Mouse (Mus musculus) liver, embryonic 11.5 days (tissue): Measurements from ENCODE around the gene Agpat4. TPM values are rescaled to one million over a fixed set of nuclear protein-coding genes. Genes with fewer than 3 reads are reported as not detected.
A peak's percentile ranks its signal among the peaks of the same experiment; 100 is the strongest.

Experiments used
- ATAC-seq: fragments of 200-750 bp; cut with Nextera tagmentation; replicated peaks from 2 replicates; pipeline ENCODE4 v1.8.0; 2017; ENCODE audit warnings: moderate number of reproducible peaks, mild to moderate bottlenecking, moderate TSS enrichment, moderate library complexity; ENCODE audit not compliant: low FRiP score
- DNase-seq: peaks from one replicate; pipeline ENCODE4 v3.0.0-alpha.2; 2017; ENCODE audit warnings: low spot score
- H3K27ac ChIP-seq: fragments of 300-500 bp; sonication (generic); 2 replicates; pipeline ENCODE4 v1.5.1; 2014; ENCODE audit warnings: mild to moderate bottlenecking, low read depth, low read length, control low read depth
- H3K27me3 ChIP-seq: fragments of 300-500 bp; sonication (generic); replicated peaks from 2 replicates; pipeline ENCODE4 v1.6.1; 2014; ENCODE audit warnings: low read length, mixed read lengths; ENCODE audit not compliant: control insufficient read depth, insufficient read depth
- H3K36me3 ChIP-seq: fragments of 300-500 bp; sonication (generic); 2 replicates; pipeline ENCODE4 v1.6.1; 2014; ENCODE audit warnings: mild to moderate bottlenecking, low read length, moderate library complexity, mixed read lengths; ENCODE audit not compliant: control insufficient read depth, insufficient read depth
- H3K4me1 ChIP-seq: fragments of 300-500 bp; sonication (generic); replicated peaks from 2 replicates; pipeline ENCODE4 v1.6.1; 2014; ENCODE audit warnings: low read length, mixed read lengths; ENCODE audit not compliant: control insufficient read depth, insufficient read depth
- H3K4me2 ChIP-seq: fragments of 300-500 bp; sonication (generic); 2 replicates; pipeline ENCODE4 v1.6.1; 2014; ENCODE audit warnings: mild to moderate bottlenecking, control low read depth, moderate library complexity
- H3K4me3 ChIP-seq: fragments of 300-500 bp; sonication (generic); 2 replicates; pipeline ENCODE4 v1.5.1; 2014; ENCODE audit warnings: low read depth, low read length, control low read depth
- H3K9ac ChIP-seq: fragments of 300-500 bp; sonication (generic); 2 replicates; pipeline ENCODE4 v1.6.1; 2014; ENCODE audit warnings: low read depth, low read length, control low read depth
- H3K9me3 ChIP-seq: fragments of 300-500 bp; sonication (generic); 2 replicates; pipeline ENCODE4 v1.6.1; 2016; ENCODE audit warnings: low read length, inconsistent platforms, mixed read lengths; ENCODE audit not compliant: control insufficient read depth
- WGBS: fragments of 180-500 bp; shearing (Covaris S2); extraction: QIAGEN DNeasy Blood & Tissue Kit; methylation state at CpG from one replicate; pipeline ENCODE4 v1.1.7; 2014; 5-methylcytosine and 5-hydroxymethylcytosine counted together
- polyA plus RNA-seq: library from polyadenylated mRNA; unstranded; fragments of >200 nt; fragmentation: Nextera tagmentation; extraction: Ambion mirVana; gene quantifications from 2 replicates; pipeline ENCODE4 v1.2.1, GENCODE M21; 2014

Gene Agpat4
- polyA plus RNA-seq, 1 experiment from 2014 or later, result 30.4 TPM

DNA sequence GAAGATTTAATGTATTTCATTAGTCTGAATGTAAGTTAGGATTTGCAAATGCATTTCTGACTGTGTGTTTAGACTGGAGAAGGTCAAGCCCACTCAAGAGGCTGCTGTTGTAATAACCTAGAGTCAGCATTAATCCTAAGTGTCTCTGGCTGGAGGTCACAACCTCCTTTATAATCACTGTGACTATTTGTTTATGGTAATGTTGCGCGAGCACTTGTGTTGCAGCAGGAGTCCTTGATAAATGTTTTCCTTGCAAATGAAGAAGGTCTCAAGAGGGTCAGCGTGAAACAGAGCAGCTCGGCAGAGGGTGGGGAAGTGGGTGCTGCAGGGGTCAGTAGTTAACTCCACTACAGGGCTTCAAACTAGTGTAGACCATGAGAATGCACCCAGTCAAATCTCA lies 57.1 kb downstream of the Agpat4 start:
- H3K27ac ChIP-seq, result no peak overlapping the region
- 82% methylated on average over 4 of the region's 4 CpGs for WGBS
- H3K36me3 ChIP-seq, result peaks cover 6% of the 10 kb centered on the region; the same call in 1 of the 2 replicates
- no peak for ATAC-seq
- no peaks in the 10 kb centered on the region; the same call in 1 of the 2 replicates for H3K9me3 ChIP-seq
- no peak overlapping the region for H3K4me3 ChIP-seq
- no peak overlapping the region for H3K4me2 ChIP-seq
- no peaks in the 10 kb centered on the region for H3K27me3 ChIP-seq
- H3K9ac ChIP-seq, result no peak overlapping the region
- no peak for DNase-seq
- peaks cover 20% of the 10 kb centered on the region for H3K4me1 ChIP-seq

DNA sequence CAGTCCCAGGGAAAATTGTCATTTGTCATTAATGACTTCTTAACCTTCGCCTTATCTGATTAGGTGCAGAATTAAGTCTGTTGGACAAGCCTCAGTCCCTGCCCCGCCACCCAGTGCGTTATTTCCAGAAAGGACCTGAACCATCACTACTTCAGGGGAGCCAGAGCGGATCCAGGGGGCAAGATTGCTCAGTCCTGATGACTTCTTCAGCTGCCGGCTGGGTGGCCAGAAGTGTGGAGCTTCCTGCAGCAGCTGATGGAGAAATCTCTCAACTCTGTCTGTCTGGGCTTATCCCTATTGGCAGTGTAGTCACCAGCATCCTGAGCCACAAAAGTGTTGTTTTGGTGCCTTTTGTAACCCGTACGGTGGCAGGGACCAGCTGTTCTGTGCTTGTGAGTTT lies 60.8 kb downstream of the Agpat4 start:
- no peaks in the 10 kb centered on the region for H3K27me3 ChIP-seq
- H3K4me2 ChIP-seq, result no peak overlapping the region
- H3K9ac ChIP-seq, result no peak overlapping the region
- DNase-seq (no peak), ATAC-seq (no peak)
- no peak overlapping the region for H3K4me3 ChIP-seq
- 0 out of 2 replicates have a peak, but pooled peaks cover 4% of the 10 kb centered on the region for H3K36me3 ChIP-seq
- no peak overlapping the region for H3K27ac ChIP-seq
- no peaks in the 10 kb centered on the region; the same call in 1 of the 2 replicates for H3K9me3 ChIP-seq
- 84% methylated on average over 7 of the region's 7 CpGs for WGBS
- H3K4me1 ChIP-seq, result peaks cover 15% of the 10 kb centered on the region

DNA sequence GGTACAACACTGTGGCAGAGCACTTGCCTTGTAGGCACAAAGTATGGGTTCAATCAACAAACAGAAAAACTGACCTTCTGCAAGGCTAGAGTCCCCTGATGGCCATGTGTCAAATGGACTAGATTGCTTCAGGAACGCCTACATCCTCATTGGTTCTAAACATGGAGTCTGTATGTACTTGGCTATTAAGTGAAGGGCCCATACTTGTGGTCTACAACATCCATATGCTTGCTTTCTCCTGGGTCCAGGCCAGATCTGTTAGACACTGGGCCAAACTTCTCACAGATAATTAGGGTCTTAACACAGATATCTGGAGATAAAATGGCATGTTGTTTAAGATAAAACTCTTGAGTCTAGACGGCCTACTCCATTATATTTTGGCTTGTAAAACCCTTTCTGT lies 61.3 kb downstream of the Agpat4 start:
- DNase-seq (no peak), ATAC-seq (no peak)
- Histone ChIP-seq H3K27me3 (no peaks in the 10 kb centered on the region), H3K36me3 (0 out of 2 replicates have a peak, but pooled peaks cover under 1% of the 10 kb centered on the region), H3K4me2 (no peak overlapping the region), H3K4me1 (peaks cover 17% of the 10 kb centered on the region), H3K9ac (no peak overlapping the region), H3K4me3 (no peak overlapping the region), H3K9me3 (no peaks in the 10 kb centered on the region; the same call in 1 of the 2 replicates), H3K27ac (no peak overlapping the region)
- 76% methylated on average over 2 of the region's 2 CpGs for whole genome bisulfite sequencing

DNA sequence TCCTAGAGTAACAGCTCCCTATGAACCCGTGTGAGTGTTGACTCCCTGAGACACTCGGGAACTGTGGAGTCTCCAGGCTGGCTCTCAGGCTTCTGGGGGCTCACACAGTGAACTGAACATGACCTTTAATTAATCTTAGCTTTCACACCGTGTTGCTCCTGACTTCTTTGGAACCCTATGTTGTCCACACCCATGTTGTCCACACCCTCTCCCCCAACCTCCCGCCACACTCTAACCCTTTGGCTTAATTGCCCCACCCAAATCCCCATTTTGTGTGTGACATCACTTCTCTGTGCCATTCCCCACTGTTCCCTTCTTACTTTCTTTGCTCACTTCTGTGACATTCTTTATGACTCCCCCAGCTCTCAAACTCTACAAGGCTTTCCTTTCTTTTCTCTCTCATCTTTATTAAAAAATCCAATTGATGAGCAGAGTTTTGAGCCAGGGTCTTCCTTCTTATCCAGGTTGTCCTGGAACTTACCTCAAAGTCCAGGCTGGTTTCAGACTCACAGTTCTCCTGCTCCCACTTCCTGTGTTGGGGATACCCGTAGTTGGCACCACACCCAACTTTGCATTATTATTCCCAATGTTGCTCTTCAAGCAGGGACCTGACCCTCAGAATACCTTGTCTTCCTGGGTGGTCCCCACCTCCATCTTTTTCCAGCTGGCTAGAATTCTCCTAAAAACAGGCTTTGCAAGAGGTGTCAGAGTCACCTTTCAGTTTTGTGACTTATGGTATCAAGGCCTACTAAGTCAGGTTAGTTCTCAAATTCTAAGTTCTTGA lies 64.4 kb downstream of the Agpat4 start:
- no peak overlapping the region for H3K4me3 ChIP-seq
- peaks cover 41% of the 10 kb centered on the region for H3K4me1 ChIP-seq
- peak overlapping the region; percentile 39; the same call in 1 of the 2 replicates for H3K27ac ChIP-seq
- ATAC-seq (peak; percentile 48), DNase-seq (no peak)
- H3K27me3 ChIP-seq, result no peaks in the 10 kb centered on the region
- 63% methylated on average over 5 of the region's 5 CpGs for WGBS
- no peaks in the 10 kb centered on the region; the same call in 1 of the 2 replicates for H3K36me3 ChIP-seq
- 0 out of 2 replicates have a peak overlapping the region, but pooled peaks have one; percentile 12 for H3K9ac ChIP-seq
- no peak overlapping the region for H3K4me2 ChIP-seq
- H3K9me3 ChIP-seq, result no peaks in the 10 kb centered on the region

DNA sequence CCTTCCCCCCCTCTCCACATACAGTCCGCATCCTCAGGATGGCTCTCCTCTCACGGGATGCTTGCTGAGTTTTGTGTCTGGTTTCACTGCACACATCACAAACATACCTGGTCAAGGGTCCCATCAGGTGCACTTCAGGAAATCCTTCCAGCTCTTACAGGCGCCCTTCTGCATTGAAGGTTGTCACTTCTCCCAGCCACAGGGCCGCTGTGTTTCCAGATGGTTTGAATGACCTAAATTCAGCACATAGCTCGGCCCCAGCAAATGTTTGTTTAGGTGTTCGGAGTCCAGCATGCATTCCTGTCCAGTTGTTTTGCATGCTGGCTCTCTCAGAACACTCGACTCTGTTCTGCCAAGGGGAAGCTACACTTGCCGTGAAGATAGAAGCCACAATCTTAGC lies 65.8 kb downstream of the Agpat4 start:
- 81% methylated on average over 8 of the region's 8 CpGs for WGBS
- H3K4me2 ChIP-seq, result no peak overlapping the region
- H3K4me3 ChIP-seq, result no peak overlapping the region
- no peak overlapping the region for H3K9ac ChIP-seq
- DNase-seq (no peak), ATAC-seq (no peak)
- H3K4me1 ChIP-seq, result peaks cover 39% of the 10 kb centered on the region
- H3K9me3 ChIP-seq, result no peaks in the 10 kb centered on the region
- no peaks in the 10 kb centered on the region; the same call in 1 of the 2 replicates for H3K36me3 ChIP-seq
- no peak overlapping the region for H3K27ac ChIP-seq
- no peaks in the 10 kb centered on the region for H3K27me3 ChIP-seq

DNA sequence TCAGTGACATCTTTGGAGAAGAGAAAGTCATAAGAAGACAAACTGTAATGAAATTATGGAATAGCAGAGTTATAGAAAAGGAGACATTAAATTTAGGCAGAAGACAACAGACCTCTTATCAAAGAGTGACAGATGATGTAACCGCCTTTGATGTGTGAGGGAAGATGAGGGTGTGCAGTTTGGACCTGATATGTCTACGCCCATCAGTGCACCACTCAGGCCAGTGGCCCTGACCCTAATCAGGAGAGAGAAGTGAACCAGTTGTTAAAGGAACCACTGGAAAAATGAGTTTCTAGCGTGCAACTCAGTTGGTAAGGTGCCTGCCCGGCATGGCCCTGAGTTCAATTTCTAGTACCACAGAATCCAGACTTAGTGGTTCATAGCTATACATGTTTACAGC lies 67.4 kb downstream of the Agpat4 start:
- Histone ChIP-seq H3K4me2 (peak overlapping the region; percentile 47), H3K4me1 (peaks cover 37% of the 10 kb centered on the region), H3K36me3 (no peaks in the 10 kb centered on the region; the same call in 1 of the 2 replicates), H3K4me3 (no peak overlapping the region), H3K9ac (peak overlapping the region; percentile 42), H3K27ac (peak overlapping the region; percentile 88), H3K27me3 (no peaks in the 10 kb centered on the region), H3K9me3 (no peaks in the 10 kb centered on the region)
- peak; percentile 97 for ATAC-seq
- WGBS, result 49% methylated on average over 4 of the region's 4 CpGs
- DNase-seq, result no peak

DNA sequence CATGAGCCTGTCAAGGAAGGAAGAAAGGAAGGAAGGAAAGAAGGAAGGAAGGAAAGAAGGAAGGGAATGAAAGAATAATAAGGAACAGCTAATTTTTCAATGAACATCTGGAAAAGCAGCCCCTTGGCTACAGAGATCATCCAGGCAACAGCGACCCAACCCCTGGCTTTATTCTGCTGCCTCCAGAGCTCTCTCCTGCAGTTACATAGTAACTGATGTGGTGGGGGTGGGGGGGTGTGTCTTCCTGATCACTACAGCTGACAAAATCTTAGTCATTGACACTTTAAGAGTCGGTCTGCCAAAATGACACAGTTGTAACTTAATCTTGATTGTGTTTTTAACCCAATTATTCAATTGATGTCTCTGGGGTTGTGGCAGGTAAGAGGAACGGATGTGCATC lies 67.8 kb downstream of the Agpat4 start:
- DNase-seq (no peak), ATAC-seq (peak; percentile 56)
- H3K4me1 ChIP-seq, result peaks cover 37% of the 10 kb centered on the region
- H3K9me3 ChIP-seq, result no peaks in the 10 kb centered on the region
- peak overlapping the region; percentile 47 for H3K4me2 ChIP-seq
- WGBS, result 78% methylated on average over 3 of the region's 3 CpGs
- H3K27ac ChIP-seq, result peak overlapping the region; percentile 88
- H3K27me3 ChIP-seq, result no peaks in the 10 kb centered on the region
- peak overlapping the region; percentile 17 for H3K9ac ChIP-seq
- no peak overlapping the region for H3K4me3 ChIP-seq
- H3K36me3 ChIP-seq, result no peaks in the 10 kb centered on the region; the same call in 1 of the 2 replicates

DNA sequence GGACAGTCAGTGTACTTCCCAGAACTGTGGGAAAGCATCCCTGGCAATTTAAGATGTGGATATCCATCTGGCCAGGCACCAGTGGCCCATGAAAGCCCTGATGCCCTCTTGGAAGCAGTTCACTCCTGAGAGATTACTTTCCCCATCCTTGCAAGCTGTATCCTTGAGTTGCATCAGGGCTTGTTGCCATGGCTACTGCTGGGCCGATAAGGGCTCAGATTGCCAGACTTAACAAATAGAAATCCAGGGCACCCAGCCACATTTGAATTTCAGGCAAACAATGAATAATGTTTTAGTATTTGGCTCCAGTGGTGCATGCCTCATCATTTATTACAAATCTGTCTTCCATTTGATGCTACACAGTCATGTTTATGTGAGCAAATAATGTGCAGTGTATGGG lies 69.3 kb downstream of the Agpat4 start:
- Histone ChIP-seq H3K4me1 (peaks cover 37% of the 10 kb centered on the region), H3K27ac (no peak overlapping the region), H3K4me3 (no peak overlapping the region), H3K4me2 (no peak overlapping the region), H3K36me3 (no peaks in the 10 kb centered on the region; the same call in 1 of the 2 replicates), H3K9ac (no peak overlapping the region), H3K9me3 (no peaks in the 10 kb centered on the region), H3K27me3 (no peaks in the 10 kb centered on the region)
- 60% methylated on average over 1 of the region's 1 CpGs for WGBS
- no peak for ATAC-seq
- no peak for DNase-seq

DNA sequence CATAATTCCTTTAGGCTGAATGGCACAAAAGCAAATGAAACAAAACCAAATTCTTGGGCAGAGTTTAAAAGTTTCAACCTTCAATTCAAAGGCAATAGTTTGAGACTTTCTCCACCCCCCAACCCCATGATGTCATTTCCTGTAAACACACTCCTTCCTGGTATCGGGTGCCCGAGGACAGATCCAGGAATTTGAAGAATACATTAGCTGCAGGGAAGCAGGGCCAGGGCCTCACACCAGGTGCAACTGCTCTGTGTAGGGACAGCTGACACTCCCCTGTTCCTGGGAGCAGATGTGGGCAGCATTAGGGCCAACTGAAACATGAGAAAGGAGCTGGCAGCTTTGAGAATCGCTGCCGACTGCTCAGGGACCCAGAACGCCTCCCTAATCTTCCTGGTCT lies 76.6 kb downstream of the Agpat4 start:
- Histone ChIP-seq H3K9ac (peak overlapping the region; percentile 59), H3K27ac (peak overlapping the region; percentile 68), H3K4me2 (peak overlapping the region; percentile 50), H3K4me3 (no peak overlapping the region), H3K4me1 (peaks cover 27% of the 10 kb centered on the region), H3K36me3 (peaks cover 2% of the 10 kb centered on the region; the same call in 1 of the 2 replicates), H3K27me3 (no peaks in the 10 kb centered on the region), H3K9me3 (no peaks in the 10 kb centered on the region)
- ATAC-seq (no peak), DNase-seq (no peak)
- WGBS, result 39% methylated on average over 5 of the region's 5 CpGs
